ENCODE assay signal across 8 mouse cellular contexts in genomic region chr1:55807028-55807427, GRCm38 (mm10).
A peak's percentile ranks its signal among the peaks of the same experiment; 100 is the strongest.
DNase-seq lines count a peak whose midpoint lies in the region; TF ChIP-seq lines count a peak whose summit lies in the region.
"Had no signal": no experiment of that assay in that cellular context is flagged by ENCODE, and none has a peak within 500 bp of the region (broad histone marks: within the 10 kb centered on the region; RNA-seq: fewer than 3 reads in every experiment).

No protein-coding gene starts in this region.

- H3K4me3 ChIP-seq in bone marrow macrophage, adult 2 months (ENCODE audit: insufficient read depth, low read length): no peak overlapping the region
- H3K4me3 ChIP-seq in megakaryocyte, embryonic 14.5 days (replicated peaks): peak overlapping the region; percentile 66

- no peaks in the 10 kb centered on the region for H3K27me3 ChIP-seq in megakaryocyte, embryonic 14.5 days (replicated peaks)

- TF ChIP-seq CTCF in bone marrow macrophage, adult 2 months (IDR thresholded peaks at IDR 0.05; ENCODE audit: low read depth, low read length): no peak

- no peaks in the 10 kb centered on the region for H3K9me3 ChIP-seq in megakaryocyte, embryonic 14.5 days

- no peaks in the 10 kb centered on the region for H3K36me3 ChIP-seq in megakaryocyte, embryonic 14.5 days (replicated peaks; ENCODE audit: low read length)

- peak overlapping the region; percentile 45 for H3K27ac ChIP-seq in bone marrow macrophage, adult 2 months (ENCODE audit: insufficient read depth, low read depth, low read length)

- peaks cover 51% of the 10 kb centered on the region for H3K4me1 ChIP-seq in bone marrow macrophage, adult 2 months (ENCODE audit: control insufficient read depth, insufficient read depth, low read length)
- H3K4me1 ChIP-seq in megakaryocyte, embryonic 14.5 days: peaks cover 13% of the 10 kb centered on the region

- no peak for TF ChIP-seq POLR2A in bone marrow macrophage, adult 2 months (IDR thresholded peaks at IDR 0.05; ENCODE audit: borderline replicate concordance, low read depth, low read length)

- intact Hi-C loops in heart, postnatal 14 days (cut with DNase I): no loop called here

- peak; percentile 11 to 35 for DNase-seq in kidney, postnatal 4 days
- DNase-seq in kidney, postnatal 36 days: no peak
- peak; percentile 24 to 30 for DNase-seq in heart, postnatal 14 days
- no peak for DNase-seq in gastrocnemius, adult 8-10 months (ENCODE audit: low spot score in 2 of 2)
- DNase-seq in embryo, embryonic 11 days: no peak
- DNase-seq: cerebellum, adult 2 months had no signal

Comparison
In these comparisons a context has a peak if more than half of its experiments do, and no peak if none do; other contexts are left out.
1. DNase-seq: peak in kidney, postnatal 4 days (2 of 2) and heart, postnatal 14 days (2 of 2); none in kidney, postnatal 36 days (0 of 2), gastrocnemius, adult 8-10 months (0 of 2) and embryo, embryonic 11 days (single experiment).